Mouse (Mus musculus) inflammation-experienced regulatory T-cells, adult 6 months (primary cell): ENCODE results near the gene Plekha1. TPM values are rescaled to one million over a fixed set of nuclear protein-coding genes. Genes with fewer than 3 reads are reported as not detected.

Source experiments
- ATAC-seq: one replicate; pipeline ENCODE4 v1.8.0; 2017
- polyA plus RNA-seq, 3 experiments: library from polyadenylated mRNA; unstranded; fragments of 100-300 nt; shearing (Covaris generic); gene quantifications; one replicate each; pipeline ENCODE4 v1.2.1; 2017

Gene Plekha1
- polyA plus RNA-seq, 3 experiments from 2014 or later: 13.8 to 36.3 (median 27.6) TPM

GRCm38 (mm10) chr7:130860721-130861142, 4.8 kb upstream of the Plekha1 start:
- no peak for ATAC-seq

- no peak for ATAC-seq
These were observed 3.1 kb upstream of the Plekha1 start for GRCm38 (mm10) chr7:130862501-130862900.

DNA sequence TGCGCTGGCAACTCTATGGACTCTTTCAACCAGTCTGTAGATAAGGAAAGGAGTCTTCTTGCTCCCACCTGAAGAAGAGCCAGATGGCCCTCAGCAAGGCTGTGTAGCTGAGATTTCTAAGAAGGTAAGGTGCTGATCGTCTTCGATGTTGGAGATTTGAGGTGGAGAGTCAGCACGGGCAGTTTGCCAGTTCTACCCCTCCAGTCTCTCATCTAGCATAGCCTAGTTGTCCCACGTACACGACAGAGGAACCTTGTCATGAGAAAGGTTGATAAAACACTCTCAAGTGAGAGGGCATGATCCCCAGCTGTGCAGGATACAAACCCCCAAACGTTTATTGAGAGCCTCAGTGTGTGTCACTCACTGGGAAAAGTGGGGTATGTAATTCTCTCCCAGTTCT, 845 bp upstream of the Plekha1 start:
- no peak for ATAC-seq

DNA sequence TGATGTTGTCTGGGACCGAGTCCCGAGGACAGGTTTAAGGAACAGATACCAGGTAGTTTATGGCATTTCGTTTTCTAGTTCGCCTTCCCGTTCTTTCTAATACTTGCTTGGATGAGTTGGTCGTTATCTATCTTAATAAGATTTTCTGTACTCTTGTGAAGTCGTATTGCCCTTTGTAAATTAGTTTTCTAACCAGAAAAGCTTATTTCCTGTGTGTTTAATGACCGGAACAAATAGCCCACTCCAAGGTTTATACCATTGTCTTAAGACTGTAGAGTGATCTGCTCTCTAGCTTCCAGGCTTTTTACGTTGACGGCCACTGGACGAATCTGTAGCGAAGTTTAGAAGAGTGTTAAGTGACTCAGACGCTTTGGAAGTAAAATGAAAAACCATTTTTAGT, 1.1 kb downstream of the Plekha1 start:
- no peak for ATAC-seq

DNA sequence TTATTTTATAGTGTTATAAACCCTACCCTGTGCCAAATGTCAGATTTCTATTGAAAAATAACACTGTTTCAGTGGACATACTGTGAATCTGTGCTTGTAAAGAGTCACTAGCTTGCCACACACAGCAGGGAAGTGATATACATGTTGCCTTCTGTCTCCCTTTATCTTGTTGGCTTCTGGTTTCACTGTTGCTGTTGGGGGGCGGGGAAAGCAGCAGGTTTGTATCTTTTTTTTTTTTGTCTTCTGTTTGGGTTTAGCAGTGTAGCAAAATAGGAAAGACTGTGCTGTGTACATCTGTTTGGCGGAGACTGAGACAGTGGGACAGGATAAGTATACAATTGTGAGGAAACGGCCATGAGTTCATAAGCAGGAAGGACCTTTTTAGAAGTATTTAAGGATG, 1.7 kb downstream of the Plekha1 start:
- no peak for ATAC-seq

GRCm38 (mm10) chr7:130884161-130884560, 18.6 kb downstream of the Plekha1 start:
- ATAC-seq: no peak

DNA sequence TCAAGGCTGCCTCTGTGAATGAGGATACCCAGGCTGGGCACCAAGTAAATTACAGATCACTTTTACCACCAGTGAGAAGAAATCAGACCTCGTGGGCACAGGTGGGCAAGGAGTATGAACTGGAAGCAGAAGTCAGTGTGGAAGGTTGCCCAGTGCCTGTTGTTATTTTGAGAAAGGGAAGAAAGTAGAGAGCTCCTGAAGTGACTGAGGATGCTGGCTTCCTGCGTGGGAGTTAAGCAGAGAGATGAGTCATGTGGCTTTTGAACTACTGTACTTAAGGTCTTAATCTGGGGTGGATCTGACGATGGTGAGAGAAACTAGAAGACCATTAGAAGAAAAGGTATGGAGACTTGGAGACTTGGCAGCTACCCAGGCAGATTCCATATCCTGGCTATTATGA, 20.7 kb downstream of the Plekha1 start:
- ATAC-seq: peak; percentile 98

- ATAC-seq: no peak
These were observed 22.4 kb downstream of the Plekha1 start for GRCm38 (mm10) chr7:130887946-130888345.

DNA sequence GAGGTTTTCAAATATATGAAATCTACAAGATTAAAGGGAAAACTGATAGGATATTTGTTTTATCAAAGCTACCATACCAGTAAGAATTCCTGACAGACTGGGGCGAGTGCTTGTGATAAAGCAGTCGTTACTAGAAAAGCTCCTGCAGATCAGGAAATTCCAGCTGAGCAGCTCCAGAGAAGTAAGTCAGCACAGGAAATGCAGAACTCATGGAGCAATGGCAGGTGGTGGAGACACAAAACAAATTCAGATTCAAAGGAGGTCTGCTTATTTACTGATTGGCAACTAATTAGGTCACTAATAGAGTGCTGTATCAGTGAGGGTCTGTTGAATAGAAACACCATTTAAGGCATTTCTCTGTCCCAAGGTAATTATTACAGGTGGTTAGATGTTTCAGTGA, 25.3 kb downstream of the Plekha1 start:
- no peak for ATAC-seq

GRCm38 (mm10) chr7:130892973-130893372, 27.4 kb downstream of the Plekha1 start:
- ATAC-seq: peak; percentile 97

DNA sequence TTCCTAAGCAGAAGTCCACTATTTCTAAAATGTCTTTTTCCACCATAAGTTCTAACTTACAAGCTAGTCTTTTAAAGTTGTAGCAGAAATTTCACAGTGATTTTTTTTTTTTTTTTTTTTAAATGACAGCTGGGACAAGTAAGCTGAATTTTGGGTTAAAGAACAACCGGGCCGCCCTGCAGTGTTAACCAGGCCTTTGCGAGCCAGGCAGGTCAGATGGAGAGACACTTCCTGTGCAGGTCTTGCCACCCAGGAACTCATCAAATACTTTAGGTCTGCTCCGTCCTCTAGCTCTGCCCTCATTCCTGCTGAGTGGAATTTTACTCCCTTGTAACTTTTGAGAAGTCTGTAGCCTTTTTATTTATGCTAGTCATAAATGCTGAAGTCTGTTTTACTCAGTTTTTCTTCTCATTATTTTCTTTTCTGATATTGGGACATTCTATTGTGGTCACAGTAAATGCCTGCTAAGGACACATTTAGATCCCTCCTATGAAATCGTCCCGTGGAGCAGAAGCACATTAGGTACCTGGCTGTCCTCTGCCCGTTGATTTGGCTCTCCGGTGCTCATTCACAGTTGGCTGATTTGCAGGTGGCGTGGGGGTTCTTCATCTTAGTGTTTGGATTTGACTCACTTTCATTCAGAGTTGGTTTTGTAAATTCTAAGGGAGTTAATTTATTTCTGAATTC, 29.5 kb downstream of the Plekha1 start:
- no peak for ATAC-seq

DNA sequence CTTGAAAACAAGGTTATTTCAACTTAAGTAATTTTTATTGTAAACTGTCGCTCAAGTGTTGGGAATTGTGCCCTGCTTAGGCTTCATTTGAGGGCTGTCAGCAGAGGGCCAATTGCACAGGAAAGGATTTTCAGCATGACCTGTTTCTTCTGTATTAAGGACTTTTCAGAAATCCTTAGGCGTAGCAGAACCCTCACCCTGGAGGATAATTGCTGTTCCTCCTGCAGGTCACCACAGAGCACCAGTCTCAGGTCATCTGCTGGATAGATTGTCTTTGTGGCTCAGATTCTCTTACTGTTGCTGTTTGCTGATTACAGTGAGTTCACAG, 30.0 kb downstream of the Plekha1 start:
- ATAC-seq: no peak

DNA sequence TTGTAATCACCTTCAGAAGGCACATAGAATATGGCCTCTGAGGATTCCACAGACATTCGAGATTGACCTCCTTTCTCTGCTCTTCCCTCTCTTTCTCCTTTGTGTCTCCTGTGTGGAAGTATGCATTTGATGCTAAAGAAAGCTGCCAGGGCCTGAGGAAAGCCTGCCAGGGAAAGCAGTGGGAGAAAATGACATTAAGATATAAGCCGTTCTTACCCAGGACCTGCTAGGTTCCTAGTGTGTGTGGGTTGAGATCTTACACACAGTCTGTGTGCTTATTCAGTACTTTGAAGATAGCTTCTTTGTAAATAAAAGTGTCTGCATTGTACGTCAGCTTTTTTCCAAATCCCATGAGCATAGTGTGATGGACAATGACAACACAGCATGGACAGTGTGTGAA, 30.5 kb downstream of the Plekha1 start:
- ATAC-seq: no peak

- no peak for ATAC-seq
These were observed 31.6 kb downstream of the Plekha1 start for GRCm38 (mm10) chr7:130897201-130897600.

DNA sequence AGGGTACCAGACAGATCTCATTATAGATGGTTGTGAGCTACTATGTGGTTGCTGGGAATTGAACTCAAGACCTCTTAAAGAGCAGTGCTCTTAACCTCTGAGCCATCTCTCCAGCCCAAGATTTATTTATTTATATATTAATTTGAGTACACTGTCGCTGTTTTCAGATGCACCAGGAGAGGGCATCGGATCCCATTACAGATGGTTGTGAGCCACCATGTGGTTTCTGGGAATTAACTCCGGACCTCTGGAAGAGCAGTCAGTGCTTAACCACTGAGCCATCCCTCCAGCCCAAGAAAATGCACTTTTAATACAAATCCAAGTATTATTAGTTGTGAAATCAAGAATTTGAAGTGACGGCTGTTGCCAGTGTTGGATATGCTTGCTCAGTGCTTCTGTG, 32.8 kb downstream of the Plekha1 start:
- ATAC-seq: no peak

GRCm38 (mm10) chr7:130900233-130900848, 34.8 kb downstream of the Plekha1 start:
- ATAC-seq: no peak

DNA sequence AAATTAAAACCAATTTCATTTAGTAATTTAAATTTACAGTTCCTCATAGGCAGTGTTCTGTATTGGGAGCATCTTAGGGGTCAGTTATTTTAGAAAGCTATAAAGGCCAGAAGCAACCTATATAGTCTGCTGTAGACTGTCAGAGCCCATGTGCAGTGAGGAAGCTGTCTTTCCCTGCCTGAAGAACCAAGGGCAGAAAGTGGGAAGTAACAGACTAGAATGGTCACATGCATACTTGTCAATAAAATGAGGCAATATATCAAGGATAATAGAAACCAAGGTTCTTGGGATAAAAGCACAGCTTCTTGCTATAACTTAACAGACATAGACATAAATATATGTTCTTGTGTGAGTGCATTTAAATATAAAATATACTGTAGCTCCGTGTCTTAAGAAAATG, 37.4 kb downstream of the Plekha1 start:
- ATAC-seq: no peak

DNA sequence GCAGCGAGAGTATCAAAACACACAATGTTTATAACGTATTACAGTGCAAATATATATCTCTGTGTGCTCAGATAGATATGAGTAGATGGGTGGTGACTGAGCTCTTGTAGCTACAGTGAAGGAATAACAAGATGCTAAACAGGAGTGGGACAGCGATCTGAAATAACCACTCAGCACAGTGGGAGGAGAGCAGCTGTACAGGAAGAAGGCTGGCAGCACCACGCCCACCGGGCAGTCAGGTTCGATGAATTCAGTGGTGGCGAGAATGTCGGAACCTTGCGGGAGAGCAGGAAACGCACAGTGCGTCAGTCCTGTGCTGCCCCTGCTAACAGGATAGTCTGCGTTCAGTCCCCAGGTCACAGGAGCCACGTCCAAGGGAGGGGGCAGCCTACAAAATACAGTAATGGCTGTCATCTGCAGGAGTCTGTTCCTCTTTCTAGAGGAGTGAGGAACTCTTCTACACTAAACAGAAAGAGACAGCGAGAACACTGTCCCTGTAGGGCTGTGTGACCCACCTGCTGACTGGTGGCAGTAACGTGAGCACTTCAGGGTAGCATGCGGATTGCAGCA, 38.0 kb downstream of the Plekha1 start:
- peak; percentile 56 for ATAC-seq

- no peak for ATAC-seq
These were observed 39.2 kb downstream of the Plekha1 start for GRCm38 (mm10) chr7:130904571-130905365.

GRCm38 (mm10) chr7:130910841-130911240, 45.3 kb downstream of the Plekha1 start:
- ATAC-seq: no peak

DNA sequence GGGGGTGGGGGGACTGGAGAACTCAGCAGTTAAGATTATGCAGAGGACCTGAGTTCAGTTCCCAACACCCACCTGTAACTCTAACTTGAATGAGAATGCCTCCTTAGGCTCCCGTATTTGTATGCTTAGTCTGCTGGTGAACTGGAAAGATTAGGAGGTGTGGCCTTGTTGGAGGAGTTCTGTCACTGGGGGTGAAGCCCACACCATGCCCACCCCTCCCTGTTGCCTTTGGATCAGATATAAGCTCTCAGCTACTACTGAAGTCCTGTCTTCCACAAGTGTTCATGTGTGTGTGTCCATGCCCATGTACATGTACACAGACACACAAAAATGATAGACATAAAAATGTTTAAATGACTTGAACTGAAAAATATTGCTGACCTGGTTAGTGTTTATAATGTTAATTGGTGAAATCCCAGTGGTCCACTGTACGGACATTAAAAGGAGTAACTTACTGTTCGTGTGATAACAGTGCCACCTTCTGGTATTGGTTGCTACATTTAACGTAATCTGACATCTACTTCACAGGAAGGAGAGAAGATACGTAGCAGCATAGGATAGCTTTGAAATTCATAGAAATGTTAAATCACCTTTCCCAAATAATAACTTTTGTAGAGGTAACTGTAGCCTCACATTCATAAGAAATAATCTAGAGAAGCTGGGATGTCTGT, 49.3 kb downstream of the Plekha1 start:
- peak; percentile 52 for ATAC-seq

DNA sequence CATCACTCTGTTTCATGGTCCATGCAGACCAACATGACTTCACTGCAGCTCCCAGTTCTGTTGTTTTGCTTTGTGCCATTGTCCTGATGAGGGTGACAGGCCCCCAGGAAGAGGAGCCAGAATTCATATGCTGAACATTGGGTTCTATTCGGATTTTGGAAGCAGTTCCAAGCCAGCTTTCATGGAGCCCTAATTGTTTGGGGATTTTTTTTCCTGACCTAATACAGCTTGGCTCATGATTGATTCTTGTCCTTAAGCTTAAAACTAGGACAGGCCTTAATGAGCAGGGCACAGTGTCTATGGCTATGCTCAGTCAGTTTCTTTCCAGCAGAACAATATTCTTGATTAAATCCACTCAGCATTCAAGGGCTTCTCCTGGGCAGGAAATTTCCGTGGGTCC, 52.7 kb downstream of the Plekha1 start:
- no peak for ATAC-seq
